Mouse (Mus musculus) forebrain, embryonic 14.5 days (tissue): ENCODE data around the gene Hectd3. TPM values are rescaled to one million over a fixed set of nuclear protein-coding genes. Genes with fewer than 3 reads are reported as not detected.

Experiments used
- ATAC-seq: fragments of 200-750 bp; cut with Nextera tagmentation; 2 replicates; pipeline ENCODE4 v1.8.0; 2017; ENCODE audit warnings: mild to moderate bottlenecking, moderate library complexity
- DNase-seq: peaks from one replicate; pipeline ENCODE4 v3.0.0-alpha.2; 2015; ENCODE audit warnings: low spot score
- H3K27ac ChIP-seq: fragments of 300-500 bp; sonication (generic); 2 replicates; pipeline ENCODE4 v1.5.1; 2014; ENCODE audit warnings: low read depth, mild to moderate bottlenecking, control low read depth, low read length, moderate library complexity
- H3K27me3 ChIP-seq: fragments of 300-500 bp; sonication (generic); replicated peaks from 2 replicates; pipeline ENCODE4 v1.6.1; 2014; ENCODE audit warnings: low read length, control low read depth, mixed read lengths; ENCODE audit not compliant: control insufficient read depth, insufficient read depth
- H3K36me3 ChIP-seq: fragments of 300-500 bp; sonication (generic); 2 replicates; pipeline ENCODE4 v1.6.1; 2014; ENCODE audit warnings: low read length, control low read depth; ENCODE audit not compliant: control insufficient read depth, insufficient read depth
- H3K4me1 ChIP-seq: fragments of 300-500 bp; sonication (generic); 2 replicates; pipeline ENCODE4 v1.6.1; 2014; ENCODE audit warnings: antibody characterized with exemption, low read length, control low read depth; ENCODE audit not compliant: control insufficient read depth, insufficient read depth
- H3K4me2 ChIP-seq: fragments of 300-500 bp; sonication (generic); 2 replicates; pipeline ENCODE4 v1.6.1; 2014; ENCODE audit warnings: mild to moderate bottlenecking, control low read depth, low read length
- H3K4me3 ChIP-seq: fragments of 300-500 bp; sonication (generic); 2 replicates; pipeline ENCODE4 v1.5.1; 2014; ENCODE audit warnings: low read depth, low read length, control low read depth
- H3K9ac ChIP-seq: fragments of 300-500 bp; sonication (generic); 2 replicates; pipeline ENCODE4 v1.6.1; 2014; ENCODE audit warnings: mild to moderate bottlenecking, low read length, control low read depth, moderate library complexity
- H3K9me3 ChIP-seq: fragments of 300-500 bp; sonication (generic); replicated peaks from 2 replicates; pipeline ENCODE4 v1.6.1; 2016; ENCODE audit warnings: low read length, control low read depth, mixed read lengths; ENCODE audit not compliant: control insufficient read depth
- WGBS: fragments of 180-500 bp; shearing (Covaris S2); extraction: QIAGEN DNeasy Blood & Tissue Kit; methylation state at CpG from one replicate; pipeline ENCODE4 v1.1.7; 2014; 5-methylcytosine and 5-hydroxymethylcytosine counted together
- polyA plus RNA-seq: library from polyadenylated mRNA; unstranded; fragments of >200 nt; fragmentation: Nextera tagmentation; extraction: Ambion mirVana; gene quantifications from 2 replicates; pipeline ENCODE4 v1.2.1, GENCODE M21; 2014

The Hectd3 gene
- polyA plus RNA-seq, 1 experiment from 2014 or later = 13.1 TPM

GRCm38 (mm10) chr4:116993672-116994621 lies 1.2 kb upstream of the Hectd3 start, which contains the start of gene Urod:
TSS of gene Urod (minus strand) at chr4:116994413.
- Histone ChIP-seq H3K4me1 (peaks cover 16% of the 10 kb centered on the region), H3K4me2 (peak within 1 kb of the TSS; percentile 97), H3K27me3 (no peaks in the 10 kb centered on the region), H3K4me3 (peak within 1 kb of the TSS; percentile 95), H3K9ac (peak within 1 kb of the TSS; percentile 89), H3K36me3 (peaks cover 22% of the 10 kb centered on the region), H3K9me3 (no peaks in the 10 kb centered on the region), H3K27ac (peak within 1 kb of the TSS; percentile 82)
- 2% methylated on average over 38 of the region's 38 CpGs for WGBS
- ATAC-seq = peak; percentile 94
- DNase-seq = peak; percentile 98

GRCm38 (mm10) chr4:116995798-116996135 lies 650 bp downstream of the Hectd3 start:
- Histone ChIP-seq H3K4me1 (peaks cover 16% of the 10 kb centered on the region), H3K4me2 (peak overlapping the region; percentile 97), H3K9ac (peak overlapping the region; percentile 89), H3K9me3 (no peaks in the 10 kb centered on the region), H3K4me3 (peak overlapping the region; percentile 95), H3K27me3 (no peaks in the 10 kb centered on the region), H3K27ac (peak overlapping the region; percentile 82; the same call in 1 of the 2 replicates), H3K36me3 (peaks cover 23% of the 10 kb centered on the region)
- 1% methylated on average over 16 of the region's 16 CpGs for WGBS
- DNase-seq = peak; percentile 40
- 0 out of 2 replicates have a peak, but pooled peaks have one; percentile 0 for ATAC-seq

DNA sequence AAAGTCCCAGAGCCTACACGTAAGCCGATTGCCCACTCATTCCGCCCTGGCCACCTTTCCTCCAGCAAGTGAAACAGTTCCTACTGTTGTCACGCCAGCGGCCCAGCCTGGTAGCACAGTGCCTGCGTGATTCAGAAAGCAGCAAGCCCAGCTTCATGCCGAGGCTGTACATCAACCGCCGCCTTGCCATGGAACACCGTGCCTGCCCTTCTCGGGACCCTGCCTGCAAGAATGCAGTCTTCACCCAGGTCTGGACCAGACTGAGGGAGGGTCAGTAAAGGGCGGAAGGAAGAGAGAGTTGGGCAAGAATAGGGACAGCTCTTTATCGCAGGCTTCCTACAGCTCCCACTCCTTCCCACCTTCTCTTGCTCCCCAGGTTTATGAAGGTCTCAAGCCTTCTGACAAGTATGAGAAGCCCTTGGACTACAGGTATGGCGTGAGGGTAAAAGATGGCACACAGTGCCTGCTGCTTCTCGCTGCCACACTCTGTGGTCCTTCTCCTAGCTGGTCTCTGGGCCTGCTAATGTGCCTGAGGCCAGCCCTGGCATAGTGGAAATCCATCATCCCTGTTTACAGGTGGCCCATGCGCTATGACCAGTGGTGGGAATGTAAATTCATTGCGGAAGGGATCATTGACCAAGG lies 4.5 kb downstream of the Hectd3 start:
- H3K36me3 ChIP-seq = peaks cover 60% of the 10 kb centered on the region

DNA sequence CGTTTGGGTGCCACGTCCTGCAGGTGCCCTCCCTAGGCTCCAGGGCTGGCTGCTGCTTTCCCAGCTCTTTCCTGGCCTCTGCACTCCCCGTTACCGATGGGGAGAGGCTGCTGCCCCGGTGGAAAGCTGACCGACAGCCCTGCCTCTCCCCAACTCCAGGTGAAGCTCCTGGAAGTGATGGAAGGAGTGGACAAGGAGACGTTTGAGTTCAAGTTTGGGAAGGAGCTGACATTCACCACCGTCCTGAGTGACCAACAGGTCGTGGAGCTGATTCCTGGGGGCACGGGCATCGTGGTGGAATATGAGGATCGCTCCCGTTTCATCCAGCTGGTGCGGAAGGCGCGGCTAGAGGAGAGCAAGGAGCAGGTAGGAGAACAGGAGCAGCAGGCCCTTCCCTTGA lies 6.8 kb downstream of the Hectd3 start:
- peaks cover 60% of the 10 kb centered on the region for H3K36me3 ChIP-seq
- no peak overlapping the region for H3K4me3 ChIP-seq
- no peak for DNase-seq
- no peaks in the 10 kb centered on the region for H3K9me3 ChIP-seq
- WGBS = 93% methylated on average over 16 of the region's 16 CpGs
- 0 out of 2 replicates have a peak, but pooled peaks have one; percentile 10 for ATAC-seq
- no peak overlapping the region for H3K9ac ChIP-seq
- H3K4me1 ChIP-seq = no peaks in the 10 kb centered on the region
- H3K27ac ChIP-seq = no peak overlapping the region
- no peak overlapping the region for H3K4me2 ChIP-seq
- no peaks in the 10 kb centered on the region for H3K27me3 ChIP-seq

More for the DNA sequence above, 4.5 kb downstream of the Hectd3 start:
- H3K4me3 ChIP-seq = no peak overlapping the region
- ATAC-seq (no peak), DNase-seq (no peak)
- no peaks in the 10 kb centered on the region for H3K9me3 ChIP-seq
- 91% methylated on average over 17 of the region's 17 CpGs for WGBS
- H3K4me1 ChIP-seq = peaks cover 11% of the 10 kb centered on the region
- no peak overlapping the region for H3K9ac ChIP-seq
- H3K27ac ChIP-seq = no peak overlapping the region
- no peak overlapping the region for H3K4me2 ChIP-seq
- no peaks in the 10 kb centered on the region for H3K27me3 ChIP-seq

DNA sequence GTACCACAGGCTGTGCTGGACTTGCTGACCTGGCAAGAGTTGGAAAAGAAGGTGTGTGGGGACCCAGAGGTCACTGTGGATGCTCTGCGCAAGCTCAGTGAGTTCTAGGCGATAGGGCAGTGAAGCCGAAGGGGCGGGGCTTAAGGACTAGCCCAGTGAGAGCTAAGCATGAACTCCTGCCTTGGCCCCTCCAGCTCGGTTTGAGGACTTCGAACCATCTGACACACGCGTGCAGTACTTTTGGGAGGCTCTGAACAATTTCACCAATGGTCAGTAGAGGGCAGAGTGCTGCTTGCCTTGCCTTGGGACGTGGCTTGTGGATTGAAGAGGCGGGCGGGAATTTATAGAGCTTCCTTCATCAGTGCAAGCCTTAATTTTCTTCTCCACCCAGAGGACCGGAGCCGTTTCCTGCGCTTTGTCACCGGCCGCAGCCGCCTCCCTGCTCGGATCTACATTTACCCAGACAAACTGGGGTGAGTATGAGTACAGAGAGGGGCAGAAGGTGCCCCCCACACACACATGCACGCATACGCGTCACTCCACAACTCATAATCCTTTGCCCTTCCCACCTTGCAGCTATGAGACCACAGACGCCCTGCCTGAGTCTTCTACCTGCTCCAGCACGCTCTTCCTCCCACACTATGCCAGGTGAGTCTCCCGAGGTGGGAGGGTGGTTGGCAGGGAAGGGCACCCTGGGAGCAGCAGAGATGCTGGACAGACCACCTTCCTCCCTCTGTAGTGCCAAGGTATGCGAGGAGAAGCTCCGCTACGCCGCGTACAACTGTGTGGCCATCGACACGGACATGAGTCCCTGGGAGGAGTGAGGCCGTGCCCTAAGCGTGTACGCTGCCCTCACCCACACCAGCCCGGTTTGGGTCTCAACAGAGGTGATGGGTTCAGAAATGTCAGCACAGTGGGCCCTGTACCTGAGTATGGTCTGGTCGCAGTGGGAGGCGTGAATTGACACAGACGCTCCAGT lies 7.7 kb downstream of the Hectd3 start:
- Histone ChIP-seq H3K36me3 (peaks cover 60% of the 10 kb centered on the region), H3K9me3 (no peaks in the 10 kb centered on the region), H3K9ac (no peak overlapping the region), H3K27ac (no peak overlapping the region), H3K4me1 (no peaks in the 10 kb centered on the region), H3K4me2 (no peak overlapping the region), H3K4me3 (no peak overlapping the region), H3K27me3 (no peaks in the 10 kb centered on the region)
- ATAC-seq (peak; percentile 74), DNase-seq (peak; percentile 82)
- 57% methylated on average over 38 of the region's 38 CpGs for WGBS

DNA sequence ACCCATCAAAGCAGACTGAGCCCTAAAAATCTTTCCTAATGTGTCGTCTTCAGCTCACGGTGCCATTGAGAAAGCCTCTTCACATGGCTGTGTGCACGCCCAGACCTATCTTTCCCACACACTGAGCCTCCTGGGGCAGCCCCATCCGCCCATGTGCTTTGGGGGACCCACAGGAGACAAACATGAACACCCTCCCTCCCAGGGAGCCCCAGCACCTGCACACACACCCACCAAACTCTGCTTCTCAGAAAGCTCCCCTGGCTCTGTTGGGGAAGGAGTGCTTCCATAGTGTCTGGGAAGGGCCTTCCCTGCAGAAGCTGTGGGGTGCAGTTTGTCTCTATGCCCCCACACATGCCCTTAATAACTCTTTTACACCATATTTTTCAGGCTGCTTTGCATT lies 9.5 kb downstream of the Hectd3 start:
- no peak overlapping the region for H3K9ac ChIP-seq
- no peak for ATAC-seq
- no peak overlapping the region for H3K27ac ChIP-seq
- no peak overlapping the region for H3K4me2 ChIP-seq
- H3K4me3 ChIP-seq = no peak overlapping the region
- no peaks in the 10 kb centered on the region for H3K9me3 ChIP-seq
- no peaks in the 10 kb centered on the region for H3K4me1 ChIP-seq
- DNase-seq = no peak
- H3K27me3 ChIP-seq = no peaks in the 10 kb centered on the region
- 86% methylated on average over 4 of the region's 4 CpGs for WGBS
- H3K36me3 ChIP-seq = peaks cover 49% of the 10 kb centered on the region

GRCm38 (mm10) chr4:117005611-117006400 lies 10.7 kb downstream of the Hectd3 start:
- no peak for ATAC-seq
- Histone ChIP-seq H3K36me3 (peaks cover 38% of the 10 kb centered on the region), H3K9me3 (no peaks in the 10 kb centered on the region), H3K27ac (no peak overlapping the region), H3K4me2 (no peak overlapping the region), H3K4me1 (no peaks in the 10 kb centered on the region), H3K27me3 (no peaks in the 10 kb centered on the region), H3K9ac (no peak overlapping the region), H3K4me3 (no peak overlapping the region)
- no peak for DNase-seq
- WGBS = 73% methylated on average over 7 of the region's 7 CpGs

DNA sequence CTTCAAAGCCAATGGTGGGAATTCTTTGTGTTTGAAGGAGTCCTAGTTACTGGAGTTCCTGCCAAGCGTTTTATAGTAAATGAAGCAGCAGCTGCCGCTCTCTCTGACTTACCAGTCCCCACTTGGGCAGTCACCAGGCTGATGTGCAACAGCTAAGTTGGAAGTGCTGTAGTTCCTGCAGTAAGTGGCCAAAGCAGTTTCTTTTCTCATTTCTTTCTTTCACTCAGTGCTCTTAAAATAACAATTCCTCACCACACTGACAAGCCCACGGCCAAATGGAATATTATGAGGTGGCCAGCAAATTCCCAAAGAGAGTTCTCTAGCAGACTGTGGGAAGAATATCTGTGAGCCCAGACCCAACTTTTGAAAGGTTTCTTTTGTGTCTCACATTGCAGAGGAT lies 11.9 kb downstream of the Hectd3 start:
- no peak overlapping the region for H3K27ac ChIP-seq
- WGBS = 76% methylated on average over 3 of the region's 3 CpGs
- no peak overlapping the region for H3K4me3 ChIP-seq
- no peak for DNase-seq
- H3K4me1 ChIP-seq = no peaks in the 10 kb centered on the region
- H3K36me3 ChIP-seq = peaks cover 26% of the 10 kb centered on the region
- H3K9me3 ChIP-seq = no peaks in the 10 kb centered on the region
- no peak overlapping the region for H3K9ac ChIP-seq
- no peaks in the 10 kb centered on the region for H3K27me3 ChIP-seq
- ATAC-seq = no peak
- H3K4me2 ChIP-seq = no peak overlapping the region
